Mouse (Mus musculus) hindbrain, embryonic 15.5 days (tissue): ENCODE measurements around the gene Cdadc1. TPM values are rescaled to one million over a fixed set of nuclear protein-coding genes. Genes with fewer than 3 reads are reported as not detected.

Experiments
- ATAC-seq: fragments of 200-750 bp; cut with Nextera tagmentation; 2 replicates; pipeline ENCODE4 v1.8.0; 2017; ENCODE audit warnings: low read depth, moderate number of reproducible peaks, moderate TSS enrichment; ENCODE audit not compliant: low FRiP score
- H3K27ac ChIP-seq: fragments of 300-500 bp; sonication (generic); replicated peaks from 2 replicates; pipeline ENCODE4 v1.5.1; 2015; ENCODE audit warnings: mild to moderate bottlenecking, inconsistent platforms
- H3K27me3 ChIP-seq: fragments of 300-500 bp; sonication (generic); 2 replicates; pipeline ENCODE4 v1.6.1; 2015; ENCODE audit warnings: control low read depth, inconsistent platforms
- H3K36me3 ChIP-seq: fragments of 300-500 bp; sonication (generic); 2 replicates; pipeline ENCODE4 v1.6.1; 2015; ENCODE audit warnings: control low read depth, inconsistent platforms
- H3K4me1 ChIP-seq: fragments of 300-500 bp; sonication (generic); replicated peaks from 2 replicates; pipeline ENCODE4 v1.6.1; 2015; ENCODE audit warnings: control low read depth, inconsistent platforms
- H3K4me2 ChIP-seq: fragments of 300-500 bp; sonication (generic); 2 replicates; pipeline ENCODE4 v1.6.1; 2015; ENCODE audit warnings: moderate library complexity, mild to moderate bottlenecking, inconsistent platforms
- H3K4me3 ChIP-seq: fragments of 300-500 bp; sonication (generic); 2 replicates; pipeline ENCODE4 v1.5.1; 2015; ENCODE audit warnings: mild to moderate bottlenecking, inconsistent platforms
- H3K9ac ChIP-seq: fragments of 300-500 bp; sonication (generic); 2 replicates; pipeline ENCODE4 v1.6.1; 2015; ENCODE audit warnings: inconsistent platforms
- H3K9me3 ChIP-seq: fragments of 300-500 bp; sonication (generic); 2 replicates; pipeline ENCODE4 v1.6.1; 2016; ENCODE audit warnings: control low read depth, inconsistent platforms
- WGBS: fragments of 180-500 bp; shearing (Covaris S2); methylation state at CpG from one replicate; pipeline ENCODE4 v1.1.7; 2015; 5-methylcytosine and 5-hydroxymethylcytosine counted together
- polyA plus RNA-seq: library from polyadenylated mRNA; unstranded; fragments of >200 nt; fragmentation: Nextera tagmentation; extraction: Ambion mirVana; gene quantifications from 2 replicates; pipeline ENCODE4 v1.2.1, GENCODE M21; 2015

Cdadc1 gene
- polyA plus RNA-seq, 1 experiment from 2014 or later: 30.1 TPM

DNA sequence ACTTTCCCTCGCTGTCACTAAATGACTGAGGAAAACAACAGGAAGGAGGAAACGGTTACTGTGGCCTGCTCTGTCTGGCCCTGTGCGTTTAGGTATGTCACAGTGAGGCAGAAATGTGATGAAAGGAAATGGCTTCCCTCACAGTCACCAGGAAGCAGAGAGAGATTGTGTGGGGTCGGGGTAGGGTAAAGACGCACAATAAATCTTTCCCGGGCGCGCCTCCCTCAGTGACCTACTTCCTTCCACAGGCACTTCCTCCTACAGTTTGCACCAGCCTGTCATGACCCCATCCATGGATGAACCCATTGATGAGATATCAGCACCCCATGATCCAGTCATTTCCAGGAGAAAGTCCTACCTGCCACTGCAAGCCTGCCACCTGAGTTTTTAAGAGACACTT, 42.7 kb downstream of the Cdadc1 start:
- Histone ChIP-seq H3K27me3 (no peaks in the 10 kb centered on the region), H3K27ac (no peak overlapping the region), H3K9ac (no peak overlapping the region), H3K4me2 (no peak overlapping the region), H3K36me3 (no peaks in the 10 kb centered on the region), H3K4me1 (no peaks in the 10 kb centered on the region), H3K4me3 (no peak overlapping the region), H3K9me3 (no peaks in the 10 kb centered on the region)
- WGBS: 87% methylated on average over 8 of the region's 8 CpGs
- ATAC-seq: no peak

DNA sequence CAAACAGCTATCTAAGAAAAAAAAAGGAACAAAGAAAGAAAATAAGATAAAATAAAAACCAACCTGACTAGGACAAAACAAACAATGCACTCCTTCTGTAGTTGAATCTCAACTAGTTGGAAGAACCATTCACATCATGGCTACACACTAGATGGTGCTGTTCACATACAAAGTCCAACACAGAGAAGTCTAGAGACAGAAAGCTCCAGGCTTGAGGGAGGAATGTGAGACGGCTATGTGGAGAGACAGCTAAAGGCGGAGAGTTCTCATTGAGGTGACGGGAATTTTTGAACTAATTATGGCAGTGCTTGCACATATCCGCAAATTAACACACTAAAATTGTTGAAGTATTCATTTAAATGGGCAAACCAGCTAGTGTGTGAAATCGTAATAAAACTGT, 43.7 kb downstream of the Cdadc1 start:
- Histone ChIP-seq H3K27me3 (no peaks in the 10 kb centered on the region), H3K27ac (no peak overlapping the region), H3K9ac (no peak overlapping the region), H3K4me2 (no peak overlapping the region), H3K36me3 (no peaks in the 10 kb centered on the region), H3K4me3 (no peak overlapping the region), H3K4me1 (no peaks in the 10 kb centered on the region), H3K9me3 (no peaks in the 10 kb centered on the region)
- no peak for ATAC-seq
- 88% methylated on average over 5 of the region's 5 CpGs for WGBS

GRCm38 (mm10) chr14:59551956-59552355, 45.8 kb downstream of the Cdadc1 start:
- Histone ChIP-seq H3K4me2 (no peak overlapping the region), H3K27me3 (no peaks in the 10 kb centered on the region), H3K36me3 (no peaks in the 10 kb centered on the region), H3K9me3 (no peaks in the 10 kb centered on the region), H3K27ac (no peak overlapping the region), H3K4me1 (no peaks in the 10 kb centered on the region), H3K4me3 (no peak overlapping the region), H3K9ac (no peak overlapping the region)
- 84% methylated on average over 8 of the region's 8 CpGs for WGBS
- no peak for ATAC-seq

GRCm38 (mm10) chr14:59550841-59551240, 46.9 kb downstream of the Cdadc1 start:
- no peak overlapping the region for H3K9ac ChIP-seq

DNA sequence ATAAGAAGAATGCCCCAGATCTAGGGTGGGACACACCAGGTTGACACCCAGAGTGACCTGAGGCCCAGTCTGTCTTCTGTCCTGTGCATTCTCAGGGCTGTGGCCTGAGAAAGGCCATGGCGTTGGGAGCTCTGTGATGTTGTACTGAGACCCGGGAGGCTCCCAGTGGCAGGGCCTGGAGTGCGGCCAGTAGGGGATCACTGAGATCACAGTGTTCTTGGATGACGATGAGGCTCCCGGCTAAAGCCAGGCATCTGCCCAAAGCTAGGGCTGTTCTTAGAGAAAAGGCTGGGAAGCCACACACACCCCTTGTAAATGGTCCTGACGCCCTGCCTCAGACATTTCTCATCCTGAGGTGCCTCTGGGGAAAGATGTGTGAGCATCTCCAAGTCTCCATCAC, 48.7 kb downstream of the Cdadc1 start:
- H3K9me3 ChIP-seq: no peaks in the 10 kb centered on the region
- no peak overlapping the region for H3K4me2 ChIP-seq
- H3K36me3 ChIP-seq: no peaks in the 10 kb centered on the region
- ATAC-seq: no peak
- no peaks in the 10 kb centered on the region for H3K27me3 ChIP-seq
- no peaks in the 10 kb centered on the region for H3K4me1 ChIP-seq
- H3K9ac ChIP-seq: no peak overlapping the region
- no peak overlapping the region for H3K4me3 ChIP-seq
- 0 out of 2 replicates have a peak overlapping the region, but pooled peaks have one; percentile 25 for H3K27ac ChIP-seq
- WGBS: 74% methylated on average over 6 of the region's 6 CpGs

More at GRCm38 (mm10) chr14:59550841-59551240, 46.9 kb downstream of the Cdadc1 start:
- Histone ChIP-seq H3K27ac (no peak overlapping the region), H3K4me3 (no peak overlapping the region), H3K9me3 (no peaks in the 10 kb centered on the region), H3K27me3 (no peaks in the 10 kb centered on the region), H3K4me1 (no peaks in the 10 kb centered on the region), H3K36me3 (no peaks in the 10 kb centered on the region), H3K4me2 (no peak overlapping the region)
- ATAC-seq: no peak
- WGBS: 87% methylated on average over 2 of the region's 2 CpGs

GRCm38 (mm10) chr14:59548532-59548931, 49.2 kb downstream of the Cdadc1 start:
- H3K4me3 ChIP-seq: no peak overlapping the region
- H3K4me1 ChIP-seq: no peaks in the 10 kb centered on the region
- H3K9ac ChIP-seq: no peak overlapping the region
- WGBS: 50% methylated on average over 2 of the region's 2 CpGs
- H3K27ac ChIP-seq: no peak overlapping the region
- no peak overlapping the region for H3K4me2 ChIP-seq
- ATAC-seq: peak; percentile 59; the same call in 1 of the 2 replicates
- H3K9me3 ChIP-seq: no peaks in the 10 kb centered on the region
- no peaks in the 10 kb centered on the region for H3K27me3 ChIP-seq
- no peaks in the 10 kb centered on the region for H3K36me3 ChIP-seq

GRCm38 (mm10) chr14:59547530-59547929, 50.2 kb downstream of the Cdadc1 start:
- Histone ChIP-seq H3K36me3 (no peaks in the 10 kb centered on the region), H3K9ac (no peak overlapping the region), H3K4me1 (no peaks in the 10 kb centered on the region), H3K27me3 (no peaks in the 10 kb centered on the region), H3K4me2 (no peak overlapping the region), H3K9me3 (no peaks in the 10 kb centered on the region), H3K4me3 (no peak overlapping the region), H3K27ac (no peak overlapping the region)
- 47% methylated on average over 5 of the region's 5 CpGs for WGBS
- ATAC-seq: no peak

DNA sequence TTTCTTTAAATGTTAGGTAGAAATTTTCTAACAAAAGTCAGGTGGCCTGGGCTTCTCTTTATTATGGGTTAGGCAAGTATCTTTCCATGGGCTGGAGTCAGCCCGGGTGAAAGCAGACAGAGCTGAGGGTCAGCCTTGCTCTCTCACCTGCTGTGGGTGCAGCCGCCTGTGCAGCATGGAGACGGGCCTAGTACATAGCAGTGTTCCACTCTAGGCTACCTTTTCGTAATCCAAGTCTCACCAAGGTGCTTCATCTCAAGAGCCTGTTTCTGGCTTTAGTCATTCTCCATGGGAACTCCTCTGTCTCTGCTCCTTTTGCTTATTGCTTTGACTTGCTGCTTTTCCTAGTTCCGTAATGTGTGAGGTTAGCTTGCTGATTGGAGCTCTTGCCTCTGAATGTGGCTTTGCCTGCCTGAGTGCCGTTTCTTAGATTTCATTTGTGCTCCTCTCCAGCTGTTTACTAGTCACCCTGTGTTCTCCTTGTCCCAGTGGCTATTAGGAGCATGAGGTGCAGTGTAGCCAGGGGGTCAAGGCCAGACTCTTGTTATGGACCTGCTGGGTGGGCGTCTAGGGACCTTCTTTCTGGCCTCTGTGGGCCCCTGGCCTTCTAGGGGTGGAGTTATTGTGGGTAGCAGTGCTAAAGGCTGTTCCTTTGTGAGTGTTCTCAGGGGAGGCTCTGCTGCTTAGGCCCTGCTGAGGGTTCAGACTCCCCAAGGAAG, 51.4 kb downstream of the Cdadc1 start:
- Histone ChIP-seq H3K4me3 (no peak overlapping the region), H3K27me3 (no peaks in the 10 kb centered on the region), H3K9me3 (no peaks in the 10 kb centered on the region), H3K4me1 (no peaks in the 10 kb centered on the region), H3K4me2 (no peak overlapping the region), H3K27ac (no peak overlapping the region), H3K36me3 (no peaks in the 10 kb centered on the region), H3K9ac (no peak overlapping the region)
- WGBS: 86% methylated on average over 7 of the region's 7 CpGs
- no peak for ATAC-seq

- no peak for ATAC-seq
- no peaks in the 10 kb centered on the region for H3K9me3 ChIP-seq
- 54% methylated on average over 5 of the region's 5 CpGs for WGBS
These were observed 53.8 kb downstream of the Cdadc1 start for GRCm38 (mm10) chr14:59543956-59544355.

GRCm38 (mm10) chr14:59543158-59543826, 54.5 kb downstream of the Cdadc1 start:
- Histone ChIP-seq H3K36me3 (no peaks in the 10 kb centered on the region), H3K27me3 (no peaks in the 10 kb centered on the region), H3K9ac (no peak overlapping the region), H3K27ac (no peak overlapping the region), H3K4me1 (no peaks in the 10 kb centered on the region), H3K9me3 (no peaks in the 10 kb centered on the region), H3K4me2 (no peak overlapping the region), H3K4me3 (no peak overlapping the region)
- no peak for ATAC-seq
- 91% methylated on average over 3 of the region's 3 CpGs for WGBS

More at GRCm38 (mm10) chr14:59543956-59544355, 53.8 kb downstream of the Cdadc1 start:
- H3K4me2 ChIP-seq: no peak overlapping the region
- H3K36me3 ChIP-seq: no peaks in the 10 kb centered on the region
- H3K27ac ChIP-seq: no peak overlapping the region
- no peak overlapping the region for H3K4me3 ChIP-seq
- H3K27me3 ChIP-seq: no peaks in the 10 kb centered on the region
- H3K9ac ChIP-seq: no peak overlapping the region
- no peaks in the 10 kb centered on the region for H3K4me1 ChIP-seq

- H3K9ac ChIP-seq: no peak overlapping the region
- H3K4me2 ChIP-seq: no peak overlapping the region
- 81% methylated on average over 6 of the region's 6 CpGs for WGBS
- no peak for ATAC-seq
- no peaks in the 10 kb centered on the region for H3K9me3 ChIP-seq
- no peaks in the 10 kb centered on the region for H3K36me3 ChIP-seq
- no peaks in the 10 kb centered on the region for H3K27me3 ChIP-seq
- H3K27ac ChIP-seq: no peak overlapping the region
- H3K4me3 ChIP-seq: no peak overlapping the region
- no peaks in the 10 kb centered on the region for H3K4me1 ChIP-seq
These were observed 57.0 kb downstream of the Cdadc1 start for GRCm38 (mm10) chr14:59540761-59541160.

GRCm38 (mm10) chr14:59540230-59540629, 57.5 kb downstream of the Cdadc1 start:
- Histone ChIP-seq H3K4me1 (no peaks in the 10 kb centered on the region), H3K4me2 (no peak overlapping the region), H3K9me3 (no peaks in the 10 kb centered on the region), H3K27me3 (no peaks in the 10 kb centered on the region), H3K9ac (no peak overlapping the region), H3K36me3 (no peaks in the 10 kb centered on the region), H3K4me3 (no peak overlapping the region), H3K27ac (no peak overlapping the region)
- no peak for ATAC-seq
- WGBS: 91% methylated on average over 2 of the region's 2 CpGs
